Mouse (Mus musculus): ENCODE measurements at regions not wholly inside any gene's neighbourhood (a gene's known extent, or its start where the extent isn't known, plus 50 kb on each side); places are given as distances from the start of the nearest gene placed in this dataset.

- DNase-seq (ENCODE audit: low spot score in 2 of 2), result peak in 1 of 2 experiments; percentile 36
Measured at GRCm38 (mm10) chr3:37934905-37935708, 210.8 kb upstream of the Gm5148 start.

GRCm38 (mm10) chr3:37934236-37934635 is 209.9 kb upstream of the Gm5148 start:
- no peak for DNase-seq (ENCODE audit: low spot score in 2 of 2)

GRCm38 (mm10) chr3:37928731-37929130 is 204.4 kb upstream of the Gm5148 start:
- no peak for DNase-seq (ENCODE audit: low spot score in 2 of 2)

- no peak for DNase-seq (ENCODE audit: low spot score in 2 of 2)
Measured at GRCm38 (mm10) chr3:37919450-37920156, 195.3 kb upstream of the Gm5148 start.

GRCm38 (mm10) chr3:37916786-37917479 is 192.6 kb upstream of the Gm5148 start:
- peak in 1 of 2 experiments; percentile 36 for DNase-seq (ENCODE audit: low spot score in 2 of 2)

- no peak for DNase-seq (ENCODE audit: low spot score in 2 of 2)
Measured at GRCm38 (mm10) chr3:37916281-37916680, 192.0 kb upstream of the Gm5148 start.

- no peak for DNase-seq (ENCODE audit: low spot score in 2 of 2)
Measured at GRCm38 (mm10) chr3:37915673-37916072, 191.4 kb upstream of the Gm5148 start.

- DNase-seq (ENCODE audit: low spot score in 2 of 2), result no peak
Measured at GRCm38 (mm10) chr3:37914136-37914535, 189.8 kb upstream of the Gm5148 start.

GRCm38 (mm10) chr3:37909821-37910220 is 185.5 kb upstream of the Gm5148 start:
- no peak for DNase-seq (ENCODE audit: low spot score in 2 of 2)

- DNase-seq (ENCODE audit: low spot score in 2 of 2), result no peak
Measured at GRCm38 (mm10) chr3:37909008-37909407, 184.7 kb upstream of the Gm5148 start.

GRCm38 (mm10) chr3:37908456-37908855 is 184.2 kb upstream of the Gm5148 start:
- no peak for DNase-seq (ENCODE audit: low spot score in 2 of 2)

GRCm38 (mm10) chr3:37907432-37908088 is 183.3 kb upstream of the Gm5148 start:
- peak in 1 of 2 experiments; percentile 39 for DNase-seq (ENCODE audit: low spot score in 2 of 2)

- no peak for DNase-seq (ENCODE audit: low spot score in 2 of 2)
Measured at GRCm38 (mm10) chr3:37906806-37907251, 182.5 kb upstream of the Gm5148 start.

- DNase-seq (ENCODE audit: low spot score in 2 of 2), result no peak
Measured at GRCm38 (mm10) chr3:37904188-37904587, 179.9 kb upstream of the Gm5148 start.

GRCm38 (mm10) chr3:37903482-37903881 is 179.2 kb upstream of the Gm5148 start:
- DNase-seq (ENCODE audit: low spot score in 2 of 2), result no peak

GRCm38 (mm10) chr3:37903021-37903420 is 178.7 kb upstream of the Gm5148 start:
- no peak for DNase-seq (ENCODE audit: low spot score in 2 of 2)

- no peak for DNase-seq (ENCODE audit: low spot score in 2 of 2)
Measured at GRCm38 (mm10) chr3:37897392-37897791, 173.1 kb upstream of the Gm5148 start.

GRCm38 (mm10) chr3:37896821-37897311 is 172.6 kb upstream of the Gm5148 start:
- peak in 1 of 2 experiments; percentile 47 for DNase-seq (ENCODE audit: low spot score in 2 of 2)

GRCm38 (mm10) chr3:37894599-37894998 is 170.3 kb upstream of the Gm5148 start:
- DNase-seq (ENCODE audit: low spot score in 2 of 2), result no peak

GRCm38 (mm10) chr3:37890202-37890601 is 165.9 kb upstream of the Gm5148 start:
- DNase-seq (ENCODE audit: low spot score in 2 of 2), result no peak

- no peak for DNase-seq (ENCODE audit: low spot score in 2 of 2)
Measured at GRCm38 (mm10) chr3:37888455-37888854, 164.2 kb upstream of the Gm5148 start.
